Mouse (Mus musculus): ENCODE measurements at regions not wholly inside any gene's neighbourhood (a gene's known extent, or its start where the extent isn't known, plus 50 kb on each side); places are given as distances from the start of the nearest gene placed in this dataset.
A peak's percentile ranks its signal among the peaks of the same experiment; 100 is the strongest.

- Histone ChIP-seq H3K4me1 (ENCODE audit: control insufficient read depth, insufficient read depth, low read length) (0 out of 2 replicates have a peak, but pooled peaks cover 2% of the 10 kb centered on the region), H3K27ac (replicated peaks; ENCODE audit: insufficient read depth, low read depth, low read length) (no peak overlapping the region), H3K79me2 (ENCODE audit: control insufficient read depth, insufficient read depth, low read length) (no peaks in the 10 kb centered on the region), H3K36me3 (ENCODE audit: control insufficient read depth, insufficient read depth, low read length) (no peaks in the 10 kb centered on the region), H3K27me3 (ENCODE audit: control insufficient read depth, insufficient read depth, low read length) (peaks cover 5% of the 10 kb centered on the region; the same call in 1 of the 2 replicates), H3K4me3 (ENCODE audit: insufficient read depth, low read depth, low read length) (no peak overlapping the region; the same call in 1 of the 2 replicates), H3K9ac (ENCODE audit: low read depth, low read length) (no peak overlapping the region)
- WGBS = 8% methylated on average over 11 of the region's 11 CpGs
- TF ChIP-seq POLR2A (IDR thresholded peaks at IDR 0.05; ENCODE audit: extremely low read depth, insufficient read depth, low read length) (no peak), CTCF (IDR thresholded peaks at IDR 0.05; ENCODE audit: low read depth, low read length) (peak; percentile 71)
- DNase-seq (ENCODE audit: extremely low read depth, low read depth, low spot score) = peak; percentile 41
Measured at GRCm38 (mm10) chr6:51206712-51207505, 225.6 kb upstream of the Nfe2l3 start.

GRCm38 (mm10) chr6:51207587-51208361 is 224.7 kb upstream of the Nfe2l3 start:
- peaks cover 3% of the 10 kb centered on the region; the same call in 1 of the 2 replicates for H3K27me3 ChIP-seq (ENCODE audit: control insufficient read depth, insufficient read depth, low read length)
- no peak overlapping the region for H3K4me3 ChIP-seq (ENCODE audit: insufficient read depth, low read depth, low read length)
- TF ChIP-seq POLR2A (IDR thresholded peaks at IDR 0.05; ENCODE audit: extremely low read depth, insufficient read depth, low read length) (no peak), CTCF (IDR thresholded peaks at IDR 0.05; ENCODE audit: low read depth, low read length) (no peak)
- no peaks in the 10 kb centered on the region for H3K36me3 ChIP-seq (ENCODE audit: control insufficient read depth, insufficient read depth, low read length)
- DNase-seq (ENCODE audit: extremely low read depth, low read depth, low spot score) = no peak
- no peak overlapping the region for H3K9ac ChIP-seq (ENCODE audit: low read depth, low read length)
- no peaks in the 10 kb centered on the region for H3K79me2 ChIP-seq (ENCODE audit: control insufficient read depth, insufficient read depth, low read length)
- H3K4me1 ChIP-seq (ENCODE audit: control insufficient read depth, insufficient read depth, low read length) = 0 out of 2 replicates have a peak, but pooled peaks cover 2% of the 10 kb centered on the region
- no peak overlapping the region for H3K27ac ChIP-seq (replicated peaks; ENCODE audit: insufficient read depth, low read depth, low read length)
- 6% methylated on average over 21 of the region's 21 CpGs for WGBS

- no peak for TF ChIP-seq POLR2A (IDR thresholded peaks at IDR 0.05; ENCODE audit: extremely low read depth, insufficient read depth, low read length)
- TF ChIP-seq CTCF (IDR thresholded peaks at IDR 0.05; ENCODE audit: low read depth, low read length) = peak; percentile 47; the same call in 1 of the 2 replicates
Measured at GRCm38 (mm10) chr6:51208660-51209396, 223.6 kb upstream of the Nfe2l3 start.

GRCm38 (mm10) chr6:51211418-51211817 is 221.1 kb upstream of the Nfe2l3 start:
- no peak overlapping the region for H3K27ac ChIP-seq (replicated peaks; ENCODE audit: insufficient read depth, low read depth, low read length)
- 47% methylated on average over 7 of the region's 7 CpGs for WGBS
- no peak overlapping the region for H3K9ac ChIP-seq (ENCODE audit: low read depth, low read length)
- DNase-seq (ENCODE audit: extremely low read depth, low read depth, low spot score) = no peak
- no peaks in the 10 kb centered on the region for H3K79me2 ChIP-seq (ENCODE audit: control insufficient read depth, insufficient read depth, low read length)
- H3K4me1 ChIP-seq (ENCODE audit: control insufficient read depth, insufficient read depth, low read length) = peaks cover 5% of the 10 kb centered on the region; the same call in 1 of the 2 replicates
- TF ChIP-seq CTCF (IDR thresholded peaks at IDR 0.05; ENCODE audit: low read depth, low read length) (no peak), POLR2A (IDR thresholded peaks at IDR 0.05; ENCODE audit: extremely low read depth, insufficient read depth, low read length) (no peak)
- no peaks in the 10 kb centered on the region for H3K36me3 ChIP-seq (ENCODE audit: control insufficient read depth, insufficient read depth, low read length)
- no peak overlapping the region for H3K4me3 ChIP-seq (ENCODE audit: insufficient read depth, low read depth, low read length)
- peaks cover 3% of the 10 kb centered on the region; the same call in 1 of the 2 replicates for H3K27me3 ChIP-seq (ENCODE audit: control insufficient read depth, insufficient read depth, low read length)

More at GRCm38 (mm10) chr6:51208660-51209396, 223.6 kb upstream of the Nfe2l3 start:
- H3K27me3 ChIP-seq (ENCODE audit: control insufficient read depth, insufficient read depth, low read length) = peaks cover 3% of the 10 kb centered on the region; the same call in 1 of the 2 replicates
- peak; percentile 61 for DNase-seq (ENCODE audit: extremely low read depth, low read depth, low spot score)
- no peak overlapping the region for H3K4me3 ChIP-seq (ENCODE audit: insufficient read depth, low read depth, low read length)
- H3K27ac ChIP-seq (replicated peaks; ENCODE audit: insufficient read depth, low read depth, low read length) = no peak overlapping the region
- H3K79me2 ChIP-seq (ENCODE audit: control insufficient read depth, insufficient read depth, low read length) = no peaks in the 10 kb centered on the region
- 0 out of 2 replicates have a peak, but pooled peaks cover 2% of the 10 kb centered on the region for H3K4me1 ChIP-seq (ENCODE audit: control insufficient read depth, insufficient read depth, low read length)
- no peak overlapping the region for H3K9ac ChIP-seq (ENCODE audit: low read depth, low read length)
- H3K36me3 ChIP-seq (ENCODE audit: control insufficient read depth, insufficient read depth, low read length) = no peaks in the 10 kb centered on the region
- WGBS = 2% methylated on average over 6 of the region's 6 CpGs

GRCm38 (mm10) chr6:51212216-51212615 is 220.3 kb upstream of the Nfe2l3 start:
- WGBS = 94% methylated on average over 8 of the region's 8 CpGs
- H3K27ac ChIP-seq (replicated peaks; ENCODE audit: insufficient read depth, low read depth, low read length) = no peak overlapping the region
- no peak overlapping the region for H3K9ac ChIP-seq (ENCODE audit: low read depth, low read length)
- TF ChIP-seq CTCF (IDR thresholded peaks at IDR 0.05; ENCODE audit: low read depth, low read length) (no peak), POLR2A (IDR thresholded peaks at IDR 0.05; ENCODE audit: extremely low read depth, insufficient read depth, low read length) (no peak)
- H3K36me3 ChIP-seq (ENCODE audit: control insufficient read depth, insufficient read depth, low read length) = no peaks in the 10 kb centered on the region
- DNase-seq (ENCODE audit: extremely low read depth, low read depth, low spot score) = no peak
- no peaks in the 10 kb centered on the region for H3K79me2 ChIP-seq (ENCODE audit: control insufficient read depth, insufficient read depth, low read length)
- H3K4me1 ChIP-seq (ENCODE audit: control insufficient read depth, insufficient read depth, low read length) = peaks cover 5% of the 10 kb centered on the region; the same call in 1 of the 2 replicates
- peaks cover 3% of the 10 kb centered on the region; the same call in 1 of the 2 replicates for H3K27me3 ChIP-seq (ENCODE audit: control insufficient read depth, insufficient read depth, low read length)
- no peak overlapping the region for H3K4me3 ChIP-seq (ENCODE audit: insufficient read depth, low read depth, low read length)
